Mouse (Mus musculus): ENCODE measurements around the gene Mtcl1. TPM values are rescaled to one million over a fixed set of nuclear protein-coding genes. Genes with fewer than 3 reads are reported as not detected.

Mtcl1 gene
- polyA plus RNA-seq, 1 experiment from 2014 or later: 2.8 TPM

DNA sequence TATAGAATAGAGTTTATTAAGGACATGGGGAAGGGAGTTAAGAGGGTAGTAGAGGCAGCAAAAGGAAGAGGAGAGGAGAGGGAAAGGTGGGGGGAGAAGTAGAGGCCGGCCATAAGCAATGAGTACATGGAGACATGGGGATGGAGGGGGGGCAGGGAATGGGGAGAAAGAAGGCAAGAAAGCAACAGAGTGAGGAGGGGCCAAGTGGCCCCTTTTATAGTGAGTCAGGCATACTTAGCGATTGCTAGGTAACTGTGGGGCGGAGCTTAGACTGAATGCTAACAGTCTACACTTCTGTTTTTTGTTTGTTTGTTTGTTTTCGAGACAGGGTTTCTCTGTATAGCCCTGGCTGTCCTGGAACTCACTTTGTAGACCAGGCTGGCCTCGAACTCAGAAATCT is 31.7 kb upstream of the Mtcl1 start:
- no peak for ATAC-seq (replicated peaks; ENCODE audit: insufficient number of reproducible peaks, low FRiP score, low TSS enrichment)
- Histone ChIP-seq H3K36me3 (ENCODE audit: control insufficient read depth, insufficient read depth, low read length) (no peaks in the 10 kb centered on the region), H3K27ac (ENCODE audit: low read depth, low read length) (no peak overlapping the region), H3K4me1 (ENCODE audit: control insufficient read depth, insufficient read depth, low read length) (peaks cover 5% of the 10 kb centered on the region), H3K9me3 (replicated peaks; ENCODE audit: control insufficient read depth, low read length) (no peaks in the 10 kb centered on the region), H3K4me3 (ENCODE audit: low read depth, low read length) (no peak overlapping the region), H3K9ac (ENCODE audit: low read depth, low read length) (no peak overlapping the region), H3K27me3 (ENCODE audit: control insufficient read depth, insufficient read depth, low read length) (0 out of 2 replicates have a peak, but pooled peaks cover 3% of the 10 kb centered on the region), H3K4me2 (no peak overlapping the region)
- 77% methylated on average over 5 of the region's 5 CpGs for WGBS (ENCODE audit: insufficient replicate concordance)

DNA sequence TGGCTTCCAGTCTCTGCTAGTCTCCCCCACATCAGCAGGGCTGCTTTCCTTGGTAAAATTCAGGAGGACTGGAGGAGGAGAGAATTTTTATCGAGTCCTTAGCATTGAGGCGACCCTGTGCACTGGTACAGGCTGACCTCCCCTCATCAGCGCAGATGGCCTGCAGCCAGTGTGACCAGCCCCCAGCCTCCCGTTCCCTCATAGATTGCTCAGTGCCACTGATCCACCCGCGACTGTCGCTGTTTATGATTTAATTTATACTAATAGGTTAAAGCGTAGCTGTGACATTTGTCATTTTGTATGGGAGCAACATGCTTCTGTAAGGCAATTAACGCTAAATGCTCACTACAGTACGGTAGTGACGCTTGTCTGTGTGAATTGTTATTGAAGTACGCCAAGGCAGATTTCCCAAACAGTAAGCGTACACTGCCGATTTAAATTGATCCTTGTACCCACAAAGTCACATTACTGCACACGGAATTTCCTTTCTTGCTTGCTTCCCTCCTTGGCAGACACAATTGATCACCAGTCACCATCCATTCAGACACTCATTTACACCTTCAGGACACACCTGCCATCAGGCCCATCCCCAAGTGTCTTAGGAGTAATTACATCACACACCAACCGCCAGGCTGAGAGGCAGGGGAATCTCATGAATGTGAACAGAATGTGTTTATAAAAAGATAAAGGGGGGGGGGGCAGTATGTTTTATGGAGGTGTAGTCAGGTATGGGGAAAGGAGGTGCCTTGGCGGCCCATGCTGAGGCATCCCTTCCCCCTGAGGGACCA is 31.1 kb upstream of the Mtcl1 start:
- WGBS (ENCODE audit: insufficient replicate concordance): 25% methylated on average over 17 of the region's 17 CpGs
- no peak overlapping the region; the same call in 1 of the 2 replicates for H3K4me3 ChIP-seq (ENCODE audit: low read depth, low read length)
- ATAC-seq (replicated peaks; ENCODE audit: insufficient number of reproducible peaks, low FRiP score, low TSS enrichment): no peak

DNA sequence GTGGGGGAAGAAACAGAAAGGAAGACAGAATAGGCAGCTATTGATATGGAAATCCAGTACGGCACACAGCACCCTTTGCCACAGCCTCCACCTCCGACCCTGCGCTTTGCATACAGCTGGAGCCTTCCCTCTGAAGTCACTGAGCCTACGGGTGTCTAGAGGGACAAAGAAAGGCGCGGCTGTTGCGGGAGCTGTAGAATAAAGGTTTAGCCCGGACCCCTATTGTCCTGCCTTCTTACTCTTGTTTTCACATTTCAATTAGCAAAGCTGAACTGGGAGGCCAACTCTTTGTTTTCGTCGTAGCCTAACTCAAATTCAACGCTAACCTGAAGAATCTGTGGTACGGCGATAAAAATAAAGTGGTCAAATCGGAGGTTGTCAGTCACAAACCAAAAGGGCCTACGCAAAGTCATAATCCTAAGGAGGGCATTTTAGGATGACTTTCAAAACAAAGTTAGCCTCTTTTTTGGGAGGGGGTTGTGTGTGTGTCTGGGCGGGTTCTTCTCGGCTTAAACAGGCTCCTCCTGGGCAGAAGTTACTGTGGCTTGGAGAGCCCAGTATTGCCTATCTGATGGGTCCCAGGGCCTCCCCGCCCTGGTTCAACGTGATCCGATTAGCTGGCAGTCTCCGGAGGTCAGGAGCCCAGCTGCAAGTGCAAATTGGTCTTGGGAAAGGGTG is 30.4 kb upstream of the Mtcl1 start:
- peak overlapping the region; percentile 35 for H3K4me3 ChIP-seq (ENCODE audit: low read depth, low read length)
- peaks cover 5% of the 10 kb centered on the region for H3K4me1 ChIP-seq (ENCODE audit: control insufficient read depth, insufficient read depth, low read length)
- 5% methylated on average over 21 of the region's 21 CpGs for WGBS (ENCODE audit: insufficient replicate concordance)
- peak overlapping the region; percentile 61 for H3K9ac ChIP-seq (ENCODE audit: low read depth, low read length)
- no peaks in the 10 kb centered on the region for H3K36me3 ChIP-seq (ENCODE audit: control insufficient read depth, insufficient read depth, low read length)
- ATAC-seq (replicated peaks; ENCODE audit: insufficient number of reproducible peaks, low FRiP score, low TSS enrichment): no peak
- H3K4me2 ChIP-seq: peak overlapping the region; percentile 69
- H3K27ac ChIP-seq (ENCODE audit: low read depth, low read length): no peak overlapping the region
- H3K27me3 ChIP-seq (ENCODE audit: control insufficient read depth, insufficient read depth, low read length): 0 out of 2 replicates have a peak, but pooled peaks cover 3% of the 10 kb centered on the region
- H3K9me3 ChIP-seq (replicated peaks; ENCODE audit: control insufficient read depth, low read length): no peaks in the 10 kb centered on the region

More for the DNA sequence above, 31.1 kb upstream of the Mtcl1 start:
- Histone ChIP-seq H3K9me3 (replicated peaks; ENCODE audit: control insufficient read depth, low read length) (no peaks in the 10 kb centered on the region), H3K27ac (ENCODE audit: low read depth, low read length) (no peak overlapping the region), H3K36me3 (ENCODE audit: control insufficient read depth, insufficient read depth, low read length) (no peaks in the 10 kb centered on the region), H3K27me3 (ENCODE audit: control insufficient read depth, insufficient read depth, low read length) (0 out of 2 replicates have a peak, but pooled peaks cover 3% of the 10 kb centered on the region), H3K4me2 (peak overlapping the region; percentile 69), H3K4me1 (ENCODE audit: control insufficient read depth, insufficient read depth, low read length) (peaks cover 5% of the 10 kb centered on the region), H3K9ac (ENCODE audit: low read depth, low read length) (no peak overlapping the region)

DNA sequence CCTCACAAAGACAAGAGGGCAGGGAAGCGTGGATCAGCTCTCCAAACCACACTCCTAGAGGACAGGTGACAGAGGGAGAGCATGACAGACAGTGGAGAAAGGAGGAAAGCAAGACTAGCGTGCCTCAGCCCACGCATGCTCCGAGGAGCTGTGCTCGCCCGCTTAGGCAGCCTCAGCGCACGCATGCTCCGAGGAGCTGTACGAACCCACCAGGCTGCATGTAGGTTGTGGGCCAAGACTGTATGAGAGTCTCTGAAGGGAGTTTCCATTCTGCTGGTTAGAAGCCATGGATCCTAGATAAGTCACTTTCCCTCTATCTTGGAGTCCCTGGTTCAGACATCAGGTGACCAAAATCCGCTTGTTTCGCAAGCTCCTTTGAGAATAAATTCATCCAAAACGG is 29.8 kb upstream of the Mtcl1 start:
- peak; percentile 55; the same call in 1 of the 2 replicates for ATAC-seq (replicated peaks; ENCODE audit: insufficient number of reproducible peaks, low FRiP score, low TSS enrichment)

DNA sequence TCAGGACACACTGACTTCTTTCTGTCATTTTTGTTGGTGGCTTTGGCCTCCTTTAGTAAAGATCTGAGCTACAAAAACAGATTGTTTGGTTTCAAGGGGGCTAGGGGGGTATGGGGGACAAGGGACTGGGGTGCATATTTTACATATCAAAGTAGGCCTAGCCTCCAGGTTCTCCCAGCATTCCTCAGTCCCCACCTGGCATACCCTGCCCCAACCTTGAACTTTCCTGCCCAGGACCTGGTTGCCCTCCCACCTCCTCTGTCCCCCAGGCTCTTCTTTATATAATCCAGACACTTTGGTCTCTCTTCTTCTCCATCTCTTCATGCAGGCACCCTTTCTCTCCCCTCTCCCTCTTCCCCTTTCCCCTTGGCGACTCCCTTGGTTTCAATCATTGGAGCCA is 23.7 kb upstream of the Mtcl1 start:
- Histone ChIP-seq H3K36me3 (ENCODE audit: control insufficient read depth, insufficient read depth, low read length) (no peaks in the 10 kb centered on the region), H3K4me3 (ENCODE audit: low read depth, low read length) (no peak overlapping the region), H3K27me3 (ENCODE audit: control insufficient read depth, insufficient read depth, low read length) (no peaks in the 10 kb centered on the region), H3K27ac (ENCODE audit: low read depth, low read length) (no peak overlapping the region), H3K4me1 (ENCODE audit: control insufficient read depth, insufficient read depth, low read length) (no peaks in the 10 kb centered on the region), H3K9me3 (replicated peaks; ENCODE audit: control insufficient read depth, low read length) (no peaks in the 10 kb centered on the region), H3K4me2 (no peak overlapping the region), H3K9ac (ENCODE audit: low read depth, low read length) (no peak overlapping the region)
- no peak for ATAC-seq (replicated peaks; ENCODE audit: insufficient number of reproducible peaks, low FRiP score, low TSS enrichment)
- 70% methylated on average over 1 of the region's 1 CpGs for WGBS (ENCODE audit: insufficient replicate concordance)

More for the DNA sequence above, 29.8 kb upstream of the Mtcl1 start:
- Histone ChIP-seq H3K4me1 (ENCODE audit: control insufficient read depth, insufficient read depth, low read length) (peaks cover 5% of the 10 kb centered on the region), H3K27me3 (ENCODE audit: control insufficient read depth, insufficient read depth, low read length) (0 out of 2 replicates have a peak, but pooled peaks cover 3% of the 10 kb centered on the region), H3K27ac (ENCODE audit: low read depth, low read length) (no peak overlapping the region), H3K36me3 (ENCODE audit: control insufficient read depth, insufficient read depth, low read length) (no peaks in the 10 kb centered on the region), H3K9ac (ENCODE audit: low read depth, low read length) (peak overlapping the region; percentile 61), H3K4me2 (peak overlapping the region; percentile 69), H3K4me3 (ENCODE audit: low read depth, low read length) (peak overlapping the region; percentile 35), H3K9me3 (replicated peaks; ENCODE audit: control insufficient read depth, low read length) (no peaks in the 10 kb centered on the region)
- 7% methylated on average over 13 of the region's 13 CpGs for WGBS (ENCODE audit: insufficient replicate concordance)

DNA sequence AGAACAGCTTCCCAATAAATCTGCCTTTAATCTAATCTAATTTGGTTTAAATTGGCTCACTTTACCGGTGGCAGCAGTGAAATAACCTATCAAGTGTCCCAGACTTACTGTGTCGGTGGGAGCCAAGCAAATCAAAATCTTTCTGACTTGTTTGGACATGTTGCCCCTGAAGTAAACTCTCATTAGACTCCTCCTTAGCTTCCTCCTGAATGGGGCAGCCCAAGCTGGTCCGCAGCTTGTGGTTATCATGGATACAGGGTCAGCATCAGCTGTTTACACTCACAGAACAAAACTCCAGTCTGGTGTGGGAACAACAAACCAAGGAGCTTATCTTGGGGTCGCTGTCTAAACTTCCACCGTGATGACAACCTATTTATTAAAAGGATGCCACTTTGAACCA is 22.2 kb upstream of the Mtcl1 start:
- Histone ChIP-seq H3K27me3 (ENCODE audit: control insufficient read depth, insufficient read depth, low read length) (no peaks in the 10 kb centered on the region), H3K4me1 (ENCODE audit: control insufficient read depth, insufficient read depth, low read length) (no peaks in the 10 kb centered on the region), H3K4me3 (ENCODE audit: low read depth, low read length) (no peak overlapping the region), H3K9ac (ENCODE audit: low read depth, low read length) (no peak overlapping the region), H3K27ac (ENCODE audit: low read depth, low read length) (no peak overlapping the region), H3K4me2 (no peak overlapping the region), H3K9me3 (replicated peaks; ENCODE audit: control insufficient read depth, low read length) (no peaks in the 10 kb centered on the region), H3K36me3 (ENCODE audit: control insufficient read depth, insufficient read depth, low read length) (no peaks in the 10 kb centered on the region)
- no peak for ATAC-seq (replicated peaks; ENCODE audit: insufficient number of reproducible peaks, low FRiP score, low TSS enrichment)
- WGBS (ENCODE audit: insufficient replicate concordance): 51% methylated on average over 5 of the region's 5 CpGs

DNA sequence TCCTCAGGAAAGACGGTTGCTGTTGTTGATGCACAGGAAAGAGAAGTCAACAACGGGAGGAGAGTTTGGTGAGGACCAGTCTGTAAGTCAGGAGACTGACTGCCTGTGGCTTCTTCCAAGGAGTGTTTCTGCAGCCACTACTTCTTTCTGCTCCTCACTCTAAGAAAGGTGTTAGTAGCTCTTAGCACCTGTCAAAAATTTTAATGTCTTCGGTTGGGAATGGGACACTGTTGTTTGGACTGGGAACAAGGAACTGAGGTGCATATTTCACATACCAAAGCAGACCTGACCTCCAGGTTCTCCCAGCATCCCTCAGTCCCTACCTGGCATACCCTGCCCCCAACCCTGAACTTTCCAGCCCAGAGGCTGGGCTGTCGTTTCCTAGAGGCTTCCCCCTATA is 21.7 kb upstream of the Mtcl1 start:
- Histone ChIP-seq H3K9ac (ENCODE audit: low read depth, low read length) (no peak overlapping the region), H3K4me1 (ENCODE audit: control insufficient read depth, insufficient read depth, low read length) (no peaks in the 10 kb centered on the region), H3K27ac (ENCODE audit: low read depth, low read length) (no peak overlapping the region), H3K36me3 (ENCODE audit: control insufficient read depth, insufficient read depth, low read length) (no peaks in the 10 kb centered on the region), H3K9me3 (replicated peaks; ENCODE audit: control insufficient read depth, low read length) (no peaks in the 10 kb centered on the region), H3K4me3 (ENCODE audit: low read depth, low read length) (no peak overlapping the region), H3K27me3 (ENCODE audit: control insufficient read depth, insufficient read depth, low read length) (no peaks in the 10 kb centered on the region), H3K4me2 (no peak overlapping the region)
- ATAC-seq (replicated peaks; ENCODE audit: insufficient number of reproducible peaks, low FRiP score, low TSS enrichment): no peak
- WGBS (ENCODE audit: insufficient replicate concordance): 63% methylated on average over 4 of the region's 4 CpGs

DNA sequence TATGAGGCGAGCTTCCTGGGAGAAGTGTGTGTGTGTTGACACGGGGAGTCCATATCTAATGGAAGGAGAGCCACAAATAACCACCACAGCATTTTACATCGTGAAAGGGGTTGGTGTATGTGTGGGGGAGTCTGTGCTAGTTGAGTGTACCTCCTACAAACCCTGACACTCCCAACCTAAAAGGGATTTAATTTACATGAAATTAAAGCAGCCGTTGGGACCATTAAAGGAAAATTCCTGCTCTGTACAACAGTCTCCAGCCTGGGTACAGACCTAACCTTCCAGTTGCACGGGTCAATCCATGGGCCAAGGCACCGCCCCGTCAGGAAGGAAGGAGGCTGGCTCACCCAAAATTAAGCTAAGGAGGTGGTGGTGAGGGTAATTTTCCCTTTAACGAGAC is 20.5 kb upstream of the Mtcl1 start:
- WGBS (ENCODE audit: insufficient replicate concordance): 37% methylated on average over 8 of the region's 8 CpGs
- H3K9ac ChIP-seq (ENCODE audit: low read depth, low read length): no peak overlapping the region
- H3K27ac ChIP-seq (ENCODE audit: low read depth, low read length): no peak overlapping the region
- no peak overlapping the region for H3K4me2 ChIP-seq
- H3K36me3 ChIP-seq (ENCODE audit: control insufficient read depth, insufficient read depth, low read length): no peaks in the 10 kb centered on the region
- H3K4me1 ChIP-seq (ENCODE audit: control insufficient read depth, insufficient read depth, low read length): no peaks in the 10 kb centered on the region
- ATAC-seq (replicated peaks; ENCODE audit: insufficient number of reproducible peaks, low FRiP score, low TSS enrichment): no peak
- H3K9me3 ChIP-seq (replicated peaks; ENCODE audit: control insufficient read depth, low read length): no peaks in the 10 kb centered on the region
- H3K27me3 ChIP-seq (ENCODE audit: control insufficient read depth, insufficient read depth, low read length): no peaks in the 10 kb centered on the region
- H3K4me3 ChIP-seq (ENCODE audit: low read depth, low read length): no peak overlapping the region
